Mouse (Mus musculus) heart, adult 2 months (tissue): ENCODE data around the gene Gast. TPM values are rescaled to one million over a fixed set of nuclear protein-coding genes. Genes with fewer than 3 reads are reported as not detected.

Experiments
- DNase-seq, 2 experiments: peaks; one replicate each; pipeline ENCODE4 v3.0.0; 2021
- H3K27ac ChIP-seq: fragments of 200-600 bp; 2 replicates; pipeline ENCODE4 v1.8.1; 2022
- H3K27me3 ChIP-seq: fragments of 200-500 bp; 2 replicates; pipeline ENCODE4 v1.6.1; 2012; ENCODE audit warnings: mild to moderate bottlenecking, low read length, inconsistent platforms, mixed read lengths; ENCODE audit not compliant: control insufficient read depth, insufficient read depth
- H3K36me3 ChIP-seq: fragments of 200-500 bp; 2 replicates; pipeline ENCODE4 v1.6.1; 2012; ENCODE audit warnings: low read length, inconsistent platforms; ENCODE audit not compliant: control insufficient read depth, insufficient read depth
- H3K4me1 ChIP-seq: fragments of 200-500 bp; 2 replicates; pipeline ENCODE4 v1.6.1; 2011; ENCODE audit warnings: low read length; ENCODE audit not compliant: control insufficient read depth, insufficient read depth
- H3K4me3 ChIP-seq: fragments of 200-600 bp; 2 replicates; pipeline ENCODE4 v1.8.1; 2022
- H3K79me2 ChIP-seq: fragments of 200-500 bp; replicated peaks from 2 replicates; pipeline ENCODE4 v1.6.1; 2012; ENCODE audit warnings: mild to moderate bottlenecking, inconsistent platforms, low read length, moderate library complexity, mixed read lengths; ENCODE audit not compliant: control insufficient read depth, insufficient read depth
- H3K9ac ChIP-seq: fragments of 200-500 bp; 2 replicates; pipeline ENCODE4 v1.6.1; 2012; ENCODE audit warnings: low read depth, mild to moderate bottlenecking, control low read depth, inconsistent platforms, low read length, mixed read lengths
- CTCF ChIP-seq: fragments of 200-600 bp; IDR thresholded peaks from 2 replicates; pipeline ENCODE4 v1.8.1; 2022; ENCODE audit warnings: antibody characterized with exemption, mild to moderate bottlenecking, moderate library complexity
- EP300 ChIP-seq: fragments of 200-500 bp; IDR thresholded peaks from 2 replicates; pipeline ENCODE4 v1.6.1; 2011; ENCODE audit warnings: low read depth, low read length, control low read depth; ENCODE audit not compliant: insufficient read depth
- POLR2A ChIP-seq: fragments of 200-500 bp; IDR thresholded peaks from 2 replicates; pipeline ENCODE4 v1.6.1; 2011; ENCODE audit warnings: mild to moderate bottlenecking, low read depth, low read length, control low read depth; ENCODE audit not compliant: insufficient read depth
- WGBS: fragments of 180-500 bp; shearing (Covaris S2); methylation state at CpG from one replicate; pipeline ENCODE4 v1.1.7; 2018; 5-methylcytosine and 5-hydroxymethylcytosine counted together
- intact Hi-C: fragments of 180-260 bp; cut with DNase I; formaldehyde crosslinking; loops from one replicate; pipeline ENCODE4 v1.15.1; 2025
- long read RNA-seq: library from polyadenylated mRNA; stranded (forward); transcript quantifications from one replicate; pipeline ENCODE4 v2.0.0, GENCODE M21; 2021
- polyA plus RNA-seq: library from polyadenylated mRNA; depleted of rRNA; stranded (reverse); fragments of >200 nt; gene quantifications from 2 replicates; pipeline ENCODE4 v1.2.3, GENCODE M21; 2012; rRNA removed
- total RNA-seq, 2 experiments: library from RNA; stranded (reverse); gene quantifications; 2 replicates each; pipeline ENCODE4 v1.2.3; 2021

Gast gene
- total RNA-seq, result not detected
- polyA plus RNA-seq, result not detected in 2 replicates
- long read RNA-seq, result 0 reads

GRCm38 (mm10) chr11:100333944-100334457 is at the start of gene Gast:
Gene Gast (plus strand): TSS chr11:100334407.
- no peak for DNase-seq
- no peaks in the 10 kb centered on the region for H3K27me3 ChIP-seq
- H3K4me3 ChIP-seq, result no peak within 1 kb of the TSS
- no peaks in the 10 kb centered on the region for H3K4me1 ChIP-seq
- WGBS, result 70% methylated on average over 6 of the region's 6 CpGs
- intact Hi-C loops, result no loop called here
- H3K36me3 ChIP-seq, result no peaks in the 10 kb centered on the region
- no peak within 1 kb of the TSS for H3K27ac ChIP-seq
- H3K79me2 ChIP-seq, result no peaks in the 10 kb centered on the region
- no peak within 1 kb of the TSS for H3K9ac ChIP-seq
- TF ChIP-seq CTCF, result no peak
- no peak for TF ChIP-seq EP300
- no peak for TF ChIP-seq POLR2A

- H3K4me1 ChIP-seq, result no peaks in the 10 kb centered on the region; the same call in 1 of the 2 replicates
- intact Hi-C loops, result loop anchor here (5.0 kb wide), 1 partner anchor 823 kb away; no protein-coding TSS in a partner anchor
- no peak for DNase-seq
- WGBS, result 74% methylated on average over 4 of the region's 4 CpGs
- H3K27me3 ChIP-seq, result no peaks in the 10 kb centered on the region
- no peak overlapping the region for H3K27ac ChIP-seq
- no peak overlapping the region for H3K4me3 ChIP-seq
- H3K36me3 ChIP-seq, result no peaks in the 10 kb centered on the region
- no peaks in the 10 kb centered on the region for H3K79me2 ChIP-seq
- H3K9ac ChIP-seq, result no peak overlapping the region
- no peak for TF ChIP-seq POLR2A
- TF ChIP-seq CTCF, result no peak
- TF ChIP-seq EP300, result no peak
Observed at GRCm38 (mm10) chr11:100284988-100285387, 49.2 kb upstream of the Gast start.

DNA sequence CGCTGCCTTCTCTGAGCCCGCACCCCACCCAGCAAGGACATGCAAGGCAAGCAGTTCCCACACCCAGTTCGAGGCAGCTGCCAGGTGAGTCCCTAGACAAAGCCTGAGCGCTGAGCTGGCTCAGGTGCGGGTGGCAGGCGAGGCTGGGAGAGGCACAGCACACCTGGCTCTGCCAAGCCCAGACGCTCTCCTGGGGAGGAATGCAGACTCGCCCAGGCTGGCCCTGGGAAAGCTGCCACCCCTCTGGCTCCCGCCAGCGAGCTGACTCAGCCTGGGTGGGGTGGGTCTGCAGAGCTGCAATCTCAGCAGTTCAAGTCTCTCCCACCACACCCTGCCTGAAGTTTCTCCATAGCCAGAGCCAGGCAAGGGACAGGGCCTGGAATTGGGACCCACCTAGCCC is 47.2 kb upstream of the Gast start:
- H3K4me1 ChIP-seq, result no peaks in the 10 kb centered on the region; the same call in 1 of the 2 replicates
- no peaks in the 10 kb centered on the region for H3K79me2 ChIP-seq
- DNase-seq, result peak; percentile 68 to 76
- no peak overlapping the region for H3K9ac ChIP-seq
- 48% methylated on average over 10 of the region's 10 CpGs for WGBS
- H3K27me3 ChIP-seq, result no peaks in the 10 kb centered on the region
- intact Hi-C loops, result no loop called here
- TF ChIP-seq POLR2A (no peak), CTCF (no peak), EP300 (no peak)
- no peaks in the 10 kb centered on the region for H3K36me3 ChIP-seq
- no peak overlapping the region for H3K4me3 ChIP-seq
- H3K27ac ChIP-seq, result no peak overlapping the region

- intact Hi-C loops, result no loop called here
- no peaks in the 10 kb centered on the region for H3K27me3 ChIP-seq
- WGBS, result 67% methylated on average over 6 of the region's 6 CpGs
- no peak overlapping the region for H3K27ac ChIP-seq
- no peak overlapping the region for H3K4me3 ChIP-seq
- H3K36me3 ChIP-seq, result no peaks in the 10 kb centered on the region
- TF ChIP-seq POLR2A (no peak), EP300 (no peak), CTCF (no peak)
- no peaks in the 10 kb centered on the region; the same call in 1 of the 2 replicates for H3K4me1 ChIP-seq
- no peaks in the 10 kb centered on the region for H3K79me2 ChIP-seq
- peak in 1 of 2 experiments; percentile 52 for DNase-seq
- H3K9ac ChIP-seq, result no peak overlapping the region
Observed at GRCm38 (mm10) chr11:100288942-100289341, 45.3 kb upstream of the Gast start.

DNA sequence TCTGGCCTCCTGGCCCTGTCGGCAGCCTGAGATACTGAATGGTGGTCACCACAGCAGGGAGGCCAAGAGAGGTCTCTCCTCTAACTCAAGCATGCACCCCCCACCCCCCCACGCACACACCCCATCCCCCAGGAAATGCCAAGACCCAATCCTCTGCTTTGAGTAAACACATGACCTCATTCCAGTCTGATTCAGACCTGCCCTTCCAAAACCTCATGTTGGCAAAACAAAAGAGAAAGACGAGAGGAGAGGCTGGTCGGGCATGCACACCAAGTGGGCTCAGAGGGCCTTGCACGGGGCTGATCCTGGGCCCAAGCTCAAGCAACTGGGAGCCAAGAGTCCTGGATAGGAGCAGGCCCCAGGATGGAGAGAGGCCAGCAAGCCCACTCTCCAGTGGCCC is 44.0 kb upstream of the Gast start:
- H3K4me3 ChIP-seq, result no peak overlapping the region
- TF ChIP-seq EP300, result no peak
- TF ChIP-seq POLR2A, result no peak
- TF ChIP-seq CTCF, result no peak
- H3K36me3 ChIP-seq, result no peaks in the 10 kb centered on the region
- no peaks in the 10 kb centered on the region for H3K27me3 ChIP-seq
- no peak overlapping the region for H3K9ac ChIP-seq
- intact Hi-C loops, result no loop called here
- WGBS, result 44% methylated on average over 5 of the region's 5 CpGs
- H3K27ac ChIP-seq, result peak overlapping the region; percentile 26; the same call in 1 of the 2 replicates
- peak in 1 of 2 experiments; percentile 32 for DNase-seq
- no peaks in the 10 kb centered on the region for H3K79me2 ChIP-seq
- H3K4me1 ChIP-seq, result no peaks in the 10 kb centered on the region; the same call in 1 of the 2 replicates

- Histone ChIP-seq H3K9ac (no peak overlapping the region), H3K4me1 (no peaks in the 10 kb centered on the region), H3K36me3 (no peaks in the 10 kb centered on the region), H3K27ac (no peak overlapping the region), H3K4me3 (no peak overlapping the region), H3K79me2 (no peaks in the 10 kb centered on the region), H3K27me3 (no peaks in the 10 kb centered on the region)
- no peak for DNase-seq
- TF ChIP-seq EP300 (no peak), CTCF (no peak), POLR2A (no peak)
- WGBS, result 71% methylated on average over 6 of the region's 6 CpGs
- intact Hi-C loops, result no loop called here
Observed at GRCm38 (mm10) chr11:100292884-100293283, 41.3 kb upstream of the Gast start.
